Mouse (Mus musculus) hematopoietic stem cell, adult 5-6 weeks (primary cell): Measurements from ENCODE around the gene Zcwpw1. TPM values are rescaled to one million over a fixed set of nuclear protein-coding genes. Genes with fewer than 3 reads are reported as not detected.
A peak's percentile ranks its signal among the peaks of the same experiment; 100 is the strongest.

Experiments
- ATAC-seq, 2 experiments: fragments of 125-278 bp in 1 of 2; replicated peaks in 1 of 2; 2 replicates each; pipeline ENCODE4 v1.8.0; 2016 to 2017; ENCODE audit warnings: inconsistent platforms in 2 of 2, mild to moderate bottlenecking in 2 of 2, moderate number of reproducible peaks in 2 of 2, low read depth in 1 of 2, moderate TSS enrichment in 1 of 2; ENCODE audit not compliant: low FRiP score in 2 of 2, poor library complexity in 2 of 2, severe bottlenecking in 2 of 2, insufficient read depth in 1 of 2, low TSS enrichment in 1 of 2
- total RNA-seq: library from RNA; stranded (forward); fragments of 172-1452, 232-1000 nt; gene quantifications from 2 replicates; pipeline ENCODE4 v1.2.3, GENCODE M21; 2017

Zcwpw1 gene
- total RNA-seq, 1 experiment from 2014 or later: 27.6 TPM

- ATAC-seq: no peak
Measured at GRCm38 (mm10) chr5:137751221-137751887, 36.2 kb upstream of the Zcwpw1 start.

- ATAC-seq: no peak
Measured at GRCm38 (mm10) chr5:137751988-137752387, 35.6 kb upstream of the Zcwpw1 start.

DNA sequence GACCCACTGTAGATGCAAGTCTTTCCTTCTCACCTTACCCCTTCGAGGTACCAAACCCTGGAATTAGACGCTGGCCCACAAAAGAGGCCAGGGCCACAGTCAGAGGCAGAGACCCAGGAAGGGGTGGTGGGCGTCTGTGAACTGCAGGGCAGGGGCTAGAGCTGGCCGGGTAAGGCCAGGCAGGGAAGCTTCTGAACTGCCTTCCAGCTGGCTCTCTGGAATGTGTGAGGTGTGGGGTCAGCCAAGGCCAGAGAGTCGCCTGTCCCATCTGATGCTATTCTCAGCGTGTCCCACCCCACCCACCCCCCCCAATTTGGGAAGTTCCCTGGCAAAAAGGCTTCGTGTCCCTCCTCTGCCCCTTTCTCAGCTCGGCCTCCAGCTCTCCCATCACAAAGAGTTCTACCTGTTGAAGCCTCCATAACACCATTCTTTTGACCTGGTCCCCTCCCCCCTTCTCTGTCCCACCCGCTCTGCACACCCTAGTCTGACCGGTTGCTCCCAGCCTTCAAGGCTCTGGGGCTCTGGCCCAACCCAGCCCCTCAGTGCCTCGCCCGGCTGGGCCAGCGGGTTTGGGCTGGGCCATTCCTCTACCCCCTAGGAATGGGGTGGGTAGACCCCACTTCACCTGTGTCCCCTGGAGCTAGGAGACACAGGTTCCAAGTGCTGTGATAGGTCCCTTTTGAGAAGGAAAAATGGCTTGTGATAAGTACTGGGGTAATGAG is 34.3 kb upstream of the Zcwpw1 start:
- no peak for ATAC-seq

- ATAC-seq: no peak
Measured at GRCm38 (mm10) chr5:137755425-137755824, 32.2 kb upstream of the Zcwpw1 start.

DNA sequence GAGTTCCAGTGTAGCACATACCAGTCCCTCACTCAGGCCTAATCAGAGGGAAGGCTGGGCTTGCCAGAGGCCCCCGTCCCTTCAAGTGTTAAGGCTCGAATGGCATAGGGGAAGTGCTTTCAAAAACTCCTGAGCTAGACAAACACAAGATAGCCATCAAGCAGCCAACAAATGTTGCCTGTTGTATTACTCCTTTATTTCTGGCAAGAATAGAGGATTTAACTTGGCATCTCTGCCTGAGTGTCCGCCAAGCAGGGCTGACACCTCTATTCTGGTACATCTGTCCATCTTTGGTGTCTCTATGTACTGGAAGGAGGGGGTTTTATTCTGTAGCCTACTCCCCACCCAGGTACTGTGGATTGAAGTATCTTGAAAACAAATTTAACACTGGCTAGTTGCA is 31.5 kb upstream of the Zcwpw1 start:
- ATAC-seq: no peak

- peak; percentile 72 to 77; a peak in 3 of 4 replicates for ATAC-seq
Measured at GRCm38 (mm10) chr5:137756882-137757661, 30.5 kb upstream of the Zcwpw1 start.

DNA sequence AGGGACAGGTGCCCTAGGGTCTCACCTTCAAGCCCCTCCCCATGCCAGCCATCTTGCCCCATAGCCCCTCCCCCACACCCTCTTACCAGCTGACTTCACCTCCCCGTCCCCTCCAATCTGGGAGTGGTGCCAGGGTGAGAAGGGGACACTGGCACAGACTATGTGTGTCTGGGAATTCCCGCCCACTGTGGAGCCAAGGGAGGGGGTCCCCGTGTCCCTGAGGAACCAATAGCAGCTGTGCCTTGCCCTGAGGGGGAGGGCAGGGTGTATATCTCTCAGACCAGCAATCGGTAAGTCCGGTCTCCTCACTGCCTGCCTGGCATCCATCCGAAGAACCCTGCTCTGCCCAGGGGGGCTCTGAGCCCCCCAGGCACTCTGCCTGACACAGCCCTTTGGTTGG is 29.7 kb upstream of the Zcwpw1 start:
- ATAC-seq: no peak

- no peak for ATAC-seq
Measured at GRCm38 (mm10) chr5:137758921-137759534, 28.6 kb upstream of the Zcwpw1 start.

DNA sequence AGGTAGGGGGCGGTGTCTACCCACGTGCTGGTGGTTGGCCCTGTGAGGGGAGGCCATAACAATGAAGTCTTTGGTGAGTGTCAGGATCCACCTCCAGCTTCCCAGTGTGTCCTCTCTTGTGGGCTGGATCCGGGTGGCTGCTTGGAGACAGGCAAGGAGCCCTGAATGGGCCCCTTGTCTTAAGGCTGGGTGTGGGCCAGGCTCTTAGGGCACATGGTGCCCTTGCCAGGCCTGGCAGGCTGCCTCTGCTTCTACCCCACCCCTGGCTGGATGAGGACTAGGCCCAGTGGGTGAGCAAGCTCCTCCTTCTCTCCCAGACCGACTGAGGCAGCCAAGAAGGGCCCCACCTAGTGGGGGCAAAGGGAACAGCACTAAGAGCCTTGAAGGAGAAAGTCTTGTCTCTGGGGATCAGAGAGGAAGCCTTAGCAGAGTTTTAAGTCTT is 27.6 kb upstream of the Zcwpw1 start:
- ATAC-seq: peak; percentile 77 to 87

- ATAC-seq: no peak
Measured at GRCm38 (mm10) chr5:137764609-137765340, 22.8 kb upstream of the Zcwpw1 start.

GRCm38 (mm10) chr5:137766270-137766669 is 21.3 kb upstream of the Zcwpw1 start:
- ATAC-seq: no peak

DNA sequence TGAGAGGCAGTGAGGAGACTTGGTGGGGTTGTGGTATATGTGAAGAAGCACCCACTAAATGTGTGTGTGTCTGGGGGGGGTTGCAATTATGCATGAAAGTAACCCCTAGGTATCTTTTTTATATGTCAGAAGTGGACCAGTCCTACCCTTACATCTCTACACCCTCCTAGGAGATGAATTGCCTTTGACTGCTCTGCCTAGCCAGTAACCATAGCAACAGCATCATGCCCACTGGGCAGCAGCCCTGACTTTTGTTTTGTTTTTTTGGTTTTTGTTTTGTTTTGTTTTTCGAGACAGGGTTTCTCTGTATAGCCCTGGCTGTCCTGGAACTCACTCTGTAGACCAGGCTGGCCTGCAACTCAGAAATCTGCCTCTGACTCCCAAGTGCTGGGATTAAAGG is 19.1 kb upstream of the Zcwpw1 start:
- ATAC-seq: no peak

DNA sequence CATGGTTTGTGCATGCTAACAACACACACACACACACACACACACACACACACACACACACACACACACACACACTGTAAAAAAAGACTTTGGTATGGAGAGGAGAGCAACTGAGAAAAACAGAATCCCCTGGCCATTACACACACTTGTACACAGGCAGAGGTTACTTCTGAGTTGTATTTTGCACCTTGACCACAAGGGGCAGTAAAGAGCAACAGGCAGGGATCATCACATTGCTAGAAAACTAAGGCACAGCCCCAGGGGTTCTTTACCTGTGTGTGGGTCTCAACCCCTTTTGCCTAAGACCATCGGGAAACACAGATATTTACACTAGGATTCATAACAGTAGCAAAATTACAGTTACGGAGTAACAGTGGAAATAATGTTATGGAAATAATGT is 16.9 kb upstream of the Zcwpw1 start:
- ATAC-seq: peak; percentile 69 to 84

DNA sequence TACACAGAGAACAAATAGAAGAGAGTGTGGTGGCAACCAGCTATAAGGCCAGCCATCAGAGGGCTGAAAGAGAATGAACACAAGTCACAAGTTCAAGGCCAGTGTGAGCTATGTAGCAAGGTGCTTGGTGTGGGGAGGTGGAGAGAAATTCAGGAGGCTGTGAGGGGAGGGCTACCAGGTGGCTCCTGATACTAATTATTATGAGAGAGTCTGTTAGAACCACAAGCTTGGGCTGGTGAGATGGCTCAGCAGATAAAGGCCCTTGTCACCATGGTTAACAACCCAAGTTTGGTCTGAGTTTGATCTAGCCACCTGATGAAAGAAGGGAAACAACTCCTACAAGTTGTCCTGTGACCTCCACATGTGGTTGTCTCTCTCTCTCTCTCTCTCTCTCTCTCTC is 14.8 kb upstream of the Zcwpw1 start:
- ATAC-seq: no peak

DNA sequence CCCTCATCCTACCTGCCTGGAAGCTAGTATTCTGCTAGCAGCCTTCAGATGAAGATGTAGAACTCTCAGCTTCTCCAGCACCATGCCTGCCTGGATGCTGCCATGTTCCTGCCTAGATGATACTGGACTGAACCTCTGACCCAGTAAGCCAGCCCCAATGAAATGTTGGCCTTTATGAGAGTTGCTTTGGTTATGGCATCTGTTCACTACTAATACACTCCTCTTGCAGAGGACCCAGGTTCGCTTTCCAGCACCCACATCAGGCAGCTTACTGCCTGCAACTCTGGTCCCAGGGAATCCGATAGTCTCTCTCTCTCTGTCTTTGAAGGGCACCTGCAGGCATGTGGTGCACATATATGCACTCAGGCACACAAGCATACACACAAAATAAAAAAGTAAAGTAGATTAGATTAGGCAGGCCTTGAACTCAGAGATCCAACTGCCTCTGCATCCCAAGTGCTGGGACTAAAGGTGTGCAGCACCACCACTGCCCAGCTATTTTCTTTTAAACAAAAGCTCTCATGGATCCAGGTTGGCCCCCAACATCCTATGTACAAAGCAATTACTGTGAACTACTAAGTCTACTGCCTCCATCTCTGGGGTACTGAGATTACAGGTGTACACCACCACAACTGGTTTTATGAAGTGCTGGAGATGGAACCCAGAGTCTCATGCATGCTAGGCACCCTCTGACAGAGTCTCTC is 11.9 kb upstream of the Zcwpw1 start:
- no peak for ATAC-seq

- ATAC-seq: peak; percentile 63 to 68
Measured at GRCm38 (mm10) chr5:137776408-137776918, 11.1 kb upstream of the Zcwpw1 start.
